In the genomic region with DNA sequence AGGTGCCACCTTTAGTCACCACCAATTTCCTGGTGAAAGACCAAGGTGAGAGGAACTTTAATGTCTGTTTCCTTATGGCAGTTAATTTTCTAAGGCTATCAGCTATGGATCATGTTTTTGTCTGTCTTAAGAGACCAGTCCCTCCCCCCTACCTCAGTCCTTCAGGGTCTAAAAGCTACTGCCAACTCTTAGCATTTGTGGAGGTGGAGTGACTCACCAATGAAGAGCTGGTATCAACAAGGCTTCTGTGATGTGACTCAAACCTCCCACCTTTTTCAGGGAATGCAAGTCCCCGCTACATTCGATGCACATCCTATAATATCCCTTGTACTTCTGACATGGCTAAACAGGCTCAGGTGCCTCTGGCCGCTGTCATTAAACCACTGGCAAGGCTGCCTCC, we compare ENCODE assay signal across 24 mouse cellular contexts. TPM values are rescaled to one million over a fixed set of nuclear protein-coding genes. Genes with fewer than 3 reads are reported as not detected.
A peak's percentile ranks its signal among the peaks of the same experiment; 100 is the strongest.
DNase-seq lines count a peak whose midpoint lies in the region; ATAC-seq and TF ChIP-seq lines count a peak whose summit lies in the region.
"Had no signal": no experiment of that assay in that cellular context is flagged by ENCODE, and none has a peak within 500 bp of the region (broad histone marks: within the 10 kb centered on the region; RNA-seq: fewer than 3 reads in every experiment).

No protein-coding gene starts in this region.

- peaks cover 61% of the 10 kb centered on the region for H3K36me3 ChIP-seq in midbrain, embryonic 11.5 days (ENCODE audit: control insufficient read depth, insufficient read depth, low read length)
- H3K36me3 ChIP-seq in midbrain, postnatal 0 days (ENCODE audit: insufficient read depth, low read length) = peaks cover 93% of the 10 kb centered on the region

- no peaks in the 10 kb centered on the region for H3K27me3 ChIP-seq in midbrain, embryonic 11.5 days (ENCODE audit: control insufficient read depth, insufficient read depth, low read length)
- no peaks in the 10 kb centered on the region for H3K27me3 ChIP-seq in midbrain, postnatal 0 days (ENCODE audit: insufficient read depth, low read length)
- H3K27me3 ChIP-seq: embryonic facial prominence, embryonic 12.5 days; embryonic facial prominence, embryonic 15.5 days; hindbrain, embryonic 12.5 days had no signal

- no peaks in the 10 kb centered on the region for H3K4me1 ChIP-seq in midbrain, embryonic 11.5 days (ENCODE audit: control insufficient read depth, insufficient read depth, low read length)
- no peaks in the 10 kb centered on the region for H3K4me1 ChIP-seq in midbrain, postnatal 0 days (ENCODE audit: insufficient read depth, low read length)
- H3K4me1 ChIP-seq: embryonic facial prominence, embryonic 12.5 days; embryonic facial prominence, embryonic 15.5 days; hindbrain, embryonic 12.5 days had no signal

- TF ChIP-seq CTCF in midbrain, postnatal 0 days (IDR thresholded peaks at IDR 0.05) = no peak

- H3K4me2 ChIP-seq in midbrain, embryonic 11.5 days = no peak overlapping the region
- no peak overlapping the region for H3K4me2 ChIP-seq in midbrain, postnatal 0 days (ENCODE audit: low read depth, low read length, poor library complexity, severe bottlenecking)
- H3K4me2 ChIP-seq: embryonic facial prominence, embryonic 12.5 days; embryonic facial prominence, embryonic 15.5 days; heart, embryonic 11.5 days; hindbrain, embryonic 12.5 days had no signal

- WGBS in midbrain, embryonic 11.5 days = 90% methylated on average over 3 of the region's 3 CpGs
- WGBS in midbrain, postnatal 0 days = 98% methylated on average over 3 of the region's 3 CpGs

- no peaks in the 10 kb centered on the region for H3K9me3 ChIP-seq in midbrain, embryonic 11.5 days (ENCODE audit: control insufficient read depth, low read length)
- no peaks in the 10 kb centered on the region for H3K9me3 ChIP-seq in midbrain, postnatal 0 days (ENCODE audit: low read length)
- H3K9me3 ChIP-seq: embryonic facial prominence, embryonic 12.5 days; embryonic facial prominence, embryonic 15.5 days; hindbrain, embryonic 12.5 days had no signal

- DNase-seq in frontal cortex, postnatal 25 days (ENCODE audit: low spot score in 2 of 2) = no peak
- DNase-seq in midbrain, embryonic 11.5 days (ENCODE audit: low spot score, missing footprints) = peak; percentile 56
- no peak for DNase-seq in midbrain, postnatal 0 days (ENCODE audit: low spot score)
- peak; percentile 48 for DNase-seq in right cerebral cortex, adult 2 months (ENCODE audit: low spot score in 2 of 2)
- no peak for DNase-seq in right cerebral cortex, postnatal 36 days (ENCODE audit: low spot score in 2 of 2)
- no peak for DNase-seq in liver
- DNase-seq: adrenal gland, postnatal 10 days; adrenal gland, postnatal 36 days; cerebellum, adult 11 months; cerebellum, adult 2 months; cerebellum, adult 9-11 months; cerebellum, postnatal 25 days; forebrain, postnatal 0 days; gastrocnemius, postnatal 10 days; heart, adult 11 months had no signal

- peak; percentile 82 for ATAC-seq in frontal cortex, adult (ENCODE audit: low TSS enrichment)
- ATAC-seq in midbrain, embryonic 11.5 days (ENCODE audit: low FRiP score) = no peak
- ATAC-seq in midbrain, postnatal 0 days (ENCODE audit: low FRiP score) = no peak
- ATAC-seq: activated CD4-positive, CD25-positive, alpha-beta regulatory T cell, adult 4 months; forebrain, embryonic 14.5 days; forebrain, postnatal 0 days; hindbrain, embryonic 16.5 days had no signal

- no peak overlapping the region for H3K27ac ChIP-seq in midbrain, embryonic 11.5 days (ENCODE audit: low read depth, low read length)
- no peak overlapping the region for H3K27ac ChIP-seq in midbrain, postnatal 0 days (ENCODE audit: low read depth, low read length)
- H3K27ac ChIP-seq: embryonic facial prominence, embryonic 12.5 days; embryonic facial prominence, embryonic 15.5 days; hindbrain, embryonic 12.5 days had no signal

- no peak overlapping the region for H3K4me3 ChIP-seq in midbrain, embryonic 11.5 days (ENCODE audit: low read depth, low read length)
- H3K4me3 ChIP-seq in midbrain, postnatal 0 days (ENCODE audit: low read depth, low read length) = no peak overlapping the region
- H3K4me3 ChIP-seq: embryonic facial prominence, embryonic 12.5 days; embryonic facial prominence, embryonic 15.5 days; hindbrain, embryonic 12.5 days had no signal

- H3K9ac ChIP-seq in midbrain, embryonic 11.5 days (ENCODE audit: low read length) = no peak overlapping the region
- no peak overlapping the region for H3K9ac ChIP-seq in midbrain, postnatal 0 days (replicated peaks; ENCODE audit: low read length, poor library complexity, severe bottlenecking)
- H3K9ac ChIP-seq: embryonic facial prominence, embryonic 12.5 days; embryonic facial prominence, embryonic 15.5 days; forebrain, postnatal 0 days; hindbrain, embryonic 12.5 days had no signal

RNA-seq across cellular contexts. Expression of gene Fut11, which starts 8.2 kb away (rescaled TPM):
- polyA plus RNA-seq in midbrain, embryonic 11.5 days (2014; fragmentation: Nextera tagmentation; extraction: Ambion mirVana) = 20.7 and 22.0 TPM in 2 replicates
- total RNA-seq in midbrain, postnatal 0 days (2014; rRNA removed) = 21.0 and 22.8 TPM in 2 replicates
- 23.0 and 23.7 TPM in 2 replicates for polyA plus RNA-seq in midbrain, postnatal 0 days (2015; fragmentation: Nextera tagmentation; extraction: Ambion mirVana)

RNA-seq across cellular contexts. Expression of gene Sec24c, which starts 12.5 kb away (rescaled TPM):
- polyA plus RNA-seq in midbrain, embryonic 11.5 days (2014; fragmentation: Nextera tagmentation; extraction: Ambion mirVana) = 74.3 and 74.7 TPM in 2 replicates
- 90.2 and 141 TPM in 2 replicates for total RNA-seq in midbrain, postnatal 0 days (2014; rRNA removed)
- 62.4 and 63.7 TPM in 2 replicates for polyA plus RNA-seq in midbrain, postnatal 0 days (2015; fragmentation: Nextera tagmentation; extraction: Ambion mirVana)

RNA-seq across cellular contexts. Expression of gene Chchd1, which starts 16.2 kb away (rescaled TPM):
- 256 and 258 TPM in 2 replicates for polyA plus RNA-seq in midbrain, embryonic 11.5 days (2014; fragmentation: Nextera tagmentation; extraction: Ambion mirVana)
- 122 and 180 TPM in 2 replicates for total RNA-seq in midbrain, postnatal 0 days (2014; rRNA removed)
- 186 and 195 TPM in 2 replicates for polyA plus RNA-seq in midbrain, postnatal 0 days (2015; fragmentation: Nextera tagmentation; extraction: Ambion mirVana)

RNA-seq across cellular contexts. Expression of gene Synpo2l, which starts 18.4 kb away (rescaled TPM):
- polyA plus RNA-seq in midbrain, embryonic 11.5 days (2014; fragmentation: Nextera tagmentation; extraction: Ambion mirVana) = 0.14 and 0.22 TPM in 2 replicates
- 0.09 and 0.33 TPM in 2 replicates for total RNA-seq in midbrain, postnatal 0 days (2014; rRNA removed)
- polyA plus RNA-seq in midbrain, postnatal 0 days (2015; fragmentation: Nextera tagmentation; extraction: Ambion mirVana) = 0.12 and 0.28 TPM in 2 replicates
- total RNA-seq: hematopoietic stem cell, adult 5-6 weeks had no signal
- polyA plus RNA-seq: activated CD4-positive, CD25-positive, alpha-beta regulatory T cell, adult 4 months had no signal

RNA-seq across cellular contexts. Expression of gene Zswim8, which starts 20.8 kb away (rescaled TPM):
- 19.1 and 22.9 TPM in 2 replicates for polyA plus RNA-seq in midbrain, embryonic 11.5 days (2014; fragmentation: Nextera tagmentation; extraction: Ambion mirVana)
- total RNA-seq in midbrain, postnatal 0 days (2014; rRNA removed) = 154 and 183 TPM in 2 replicates
- polyA plus RNA-seq in midbrain, postnatal 0 days (2015; fragmentation: Nextera tagmentation; extraction: Ambion mirVana) = 35.1 and 37.8 TPM in 2 replicates

Comparison
In these comparisons a context has a peak if more than half of its experiments do, and no peak if none do; other contexts are left out.
1. DNase-seq: peak in midbrain, embryonic 11.5 days (single experiment) and right cerebral cortex, adult 2 months (2 of 2); none in frontal cortex, postnatal 25 days (0 of 2), midbrain, postnatal 0 days (single experiment), right cerebral cortex, postnatal 36 days (0 of 2) and liver (single experiment).